Mouse (Mus musculus) urinary bladder, postnatal 25 days (tissue): ENCODE measurements at regions not wholly inside any gene's neighbourhood (a gene's known extent, or its start where the extent isn't known, plus 50 kb on each side); places are given as distances from the start of the nearest gene placed in this dataset.

Experiments
- DNase-seq: peaks from one replicate; pipeline ENCODE4 v3.0.0; 2022; ENCODE audit warnings: low spot score

DNA sequence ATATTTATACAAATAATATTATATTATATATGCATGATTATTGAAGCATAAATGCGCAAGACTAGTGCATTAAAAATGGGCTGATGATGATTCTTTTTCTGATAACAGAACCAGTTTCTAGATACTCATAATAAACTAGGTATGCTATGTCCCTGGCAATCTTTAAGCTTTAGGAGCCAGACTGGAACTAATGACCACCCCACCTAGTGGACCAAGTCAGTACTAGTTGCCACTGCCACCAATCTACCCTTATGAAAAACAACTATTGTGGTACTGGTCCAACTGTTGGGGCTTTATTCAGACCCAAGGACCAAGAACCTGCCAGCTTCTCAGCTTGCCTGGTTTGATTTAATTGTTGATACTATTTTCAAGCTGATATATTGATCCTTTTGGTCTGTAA, 722.8 kb downstream of the Dach1 start:
- DNase-seq: no peak

DNA sequence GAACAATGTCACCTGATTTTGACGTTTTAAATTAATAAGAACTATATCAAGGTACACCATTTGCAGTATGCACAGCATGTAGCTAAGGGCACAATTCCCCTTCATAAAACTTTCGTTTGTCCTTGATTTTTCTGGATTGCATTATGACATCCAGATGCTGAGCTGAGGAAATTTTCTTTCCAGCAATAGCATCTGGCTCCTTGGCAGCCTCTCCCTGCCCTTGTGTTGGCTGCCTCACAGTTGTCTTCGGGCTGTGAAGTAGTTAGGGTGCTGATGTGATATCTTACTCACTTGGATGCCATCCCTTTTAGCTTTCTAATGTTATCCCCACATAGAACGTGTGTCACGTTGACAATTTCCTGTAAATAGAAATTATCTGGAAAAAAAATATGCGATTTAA, 729.2 kb downstream of the Dach1 start:
- DNase-seq: no peak

DNA sequence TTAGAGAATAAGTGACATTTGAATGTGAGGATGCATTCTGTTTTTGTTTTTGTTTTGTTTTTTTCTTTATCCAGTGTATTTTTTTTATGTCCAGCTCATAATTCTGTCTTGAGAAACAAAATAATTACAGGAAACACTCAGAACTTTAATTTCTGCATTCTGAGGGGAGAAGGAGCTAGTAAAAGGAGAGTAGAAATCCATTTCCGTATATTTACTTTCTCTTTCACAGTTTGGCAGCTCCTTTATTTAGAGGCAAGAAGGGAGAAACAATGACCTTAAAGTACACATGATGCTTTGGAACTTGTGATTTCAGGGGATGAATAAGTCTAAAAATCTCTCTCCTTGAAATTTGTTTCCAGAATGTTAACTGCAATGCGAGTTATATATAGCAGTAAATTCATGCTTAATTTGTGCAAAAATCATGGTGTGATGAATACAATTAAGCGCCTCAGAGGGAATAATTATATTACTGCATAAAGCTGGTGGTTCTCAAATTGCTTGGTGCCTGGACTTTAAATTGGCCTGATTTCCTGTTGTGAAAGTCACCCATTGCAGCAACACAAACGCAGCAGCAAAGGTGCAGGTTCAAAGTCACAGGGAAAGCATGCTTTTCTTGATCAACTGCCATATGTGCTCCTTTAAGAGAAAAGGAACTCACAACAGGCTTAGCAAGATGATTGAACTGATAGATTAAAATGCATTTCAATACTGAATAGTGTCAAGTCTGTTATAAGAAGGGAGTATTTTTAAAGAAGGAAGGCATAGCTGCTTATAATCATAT, 733.9 kb downstream of the Dach1 start:
- DNase-seq: no peak

DNA sequence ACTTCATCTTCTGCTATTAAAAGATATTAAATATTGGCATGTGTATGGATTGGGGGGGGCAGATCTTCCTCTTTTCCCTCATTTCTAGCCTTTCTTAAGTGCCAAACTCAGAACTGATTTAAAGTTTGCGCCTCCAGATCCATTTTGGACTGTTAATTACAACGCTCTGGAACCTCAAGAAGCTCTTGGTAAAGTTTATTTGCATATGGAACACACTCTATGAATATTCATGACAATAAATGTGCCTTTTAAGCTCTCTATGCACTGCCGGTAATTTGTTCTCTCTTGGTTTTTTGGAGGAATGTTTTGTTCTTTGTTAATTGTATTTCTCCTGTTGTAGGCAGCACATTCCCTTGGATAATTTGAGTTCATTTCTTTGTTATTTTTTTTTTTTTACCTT, 738.3 kb downstream of the Dach1 start:
- no peak for DNase-seq

DNA sequence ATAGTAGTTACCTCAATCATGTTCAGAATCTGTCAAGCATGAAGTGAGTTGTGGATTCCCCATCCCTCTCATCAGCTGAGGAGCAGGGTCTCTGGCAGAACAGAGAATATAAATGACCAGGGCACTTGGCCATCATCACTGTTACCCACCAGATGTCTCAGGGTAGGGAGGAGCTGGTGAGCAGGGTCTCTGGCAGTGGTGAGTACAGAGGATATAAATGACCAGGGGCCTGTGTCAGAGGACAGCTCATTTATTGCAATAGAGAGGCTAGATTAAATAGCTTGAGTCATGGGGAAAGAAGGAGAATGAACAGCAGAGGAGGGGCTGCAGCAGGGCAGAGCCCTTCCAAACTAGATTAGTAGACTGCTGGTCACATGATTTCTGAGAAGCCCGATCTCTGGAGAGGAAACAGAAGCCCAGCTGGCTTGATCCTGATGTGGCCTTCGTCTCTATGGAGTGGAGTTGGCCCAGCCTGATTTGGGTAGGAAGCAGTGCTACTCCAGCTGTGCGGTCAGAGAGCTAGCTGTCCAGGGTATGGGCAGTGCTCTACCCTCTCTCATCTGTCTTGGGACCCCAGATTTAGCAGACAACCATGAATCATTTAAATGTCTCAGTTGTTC, 766.3 kb downstream of the Dach1 start:
- DNase-seq: no peak

- DNase-seq: no peak
Observed at GRCm38 (mm10) chr14:97396385-97396784, 773.2 kb downstream of the Dach1 start.

DNA sequence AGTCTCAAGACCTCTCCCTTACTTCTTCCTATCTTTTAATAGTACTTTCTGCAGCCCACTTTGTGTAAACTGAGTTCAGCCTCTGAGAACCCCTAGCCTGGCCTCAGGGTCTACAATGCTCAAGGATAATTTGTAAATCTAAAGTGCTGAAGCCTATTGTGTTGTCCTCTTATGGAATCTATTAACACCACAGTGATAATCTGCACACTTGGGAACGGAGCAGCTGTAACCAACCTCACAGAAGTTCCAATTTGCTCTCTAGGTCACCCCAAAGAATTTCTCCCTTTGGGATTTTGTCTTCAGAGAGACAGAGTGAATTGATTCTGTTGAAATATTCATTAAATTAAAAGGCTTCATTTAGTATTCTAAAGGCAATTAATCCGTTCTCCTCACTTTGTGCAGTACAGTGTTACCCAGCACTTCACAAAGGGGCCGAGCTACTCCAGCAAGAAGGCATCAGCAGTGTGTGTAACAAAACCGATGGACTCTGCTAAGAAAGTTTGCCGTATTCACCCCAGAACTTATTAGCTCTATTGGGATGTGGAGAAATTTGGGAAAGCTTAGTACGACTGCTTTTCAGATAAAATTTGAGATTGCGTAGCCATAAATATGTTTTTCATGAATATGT, 773.7 kb downstream of the Dach1 start:
- no peak for DNase-seq

GRCm38 (mm10) chr14:97389005-97389404, 780.6 kb downstream of the Dach1 start:
- no peak for DNase-seq

DNA sequence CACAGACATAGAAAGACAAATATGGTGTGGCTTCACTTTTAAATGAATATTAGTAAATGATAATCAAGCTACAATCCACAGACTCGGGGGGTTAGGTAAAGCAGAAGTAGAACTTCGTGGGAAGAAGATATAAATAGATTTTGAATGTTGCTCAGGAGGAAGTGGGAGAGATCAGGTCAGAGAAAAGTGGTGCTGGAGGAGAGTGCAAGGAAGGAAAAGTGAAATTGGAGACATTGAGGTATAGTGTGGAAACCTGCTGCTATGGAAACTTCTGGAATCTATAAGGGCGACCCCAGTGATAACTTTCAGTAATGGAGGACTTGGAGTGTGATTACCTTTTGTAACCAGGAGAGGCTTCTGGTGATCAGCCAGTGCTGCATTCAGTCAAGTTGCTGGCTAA, 789.4 kb downstream of the Dach1 start:
- no peak for DNase-seq

GRCm38 (mm10) chr14:97356915-97357314, 812.6 kb downstream of the Dach1 start:
- no peak for DNase-seq

GRCm38 (mm10) chr14:97347970-97348369, 821.6 kb downstream of the Dach1 start:
- no peak for DNase-seq

- no peak for DNase-seq
Observed at GRCm38 (mm10) chr14:97331388-97331787, 812.5 kb upstream of the Klhl1 start.

GRCm38 (mm10) chr14:97329979-97330378, 811.1 kb upstream of the Klhl1 start:
- no peak for DNase-seq

DNA sequence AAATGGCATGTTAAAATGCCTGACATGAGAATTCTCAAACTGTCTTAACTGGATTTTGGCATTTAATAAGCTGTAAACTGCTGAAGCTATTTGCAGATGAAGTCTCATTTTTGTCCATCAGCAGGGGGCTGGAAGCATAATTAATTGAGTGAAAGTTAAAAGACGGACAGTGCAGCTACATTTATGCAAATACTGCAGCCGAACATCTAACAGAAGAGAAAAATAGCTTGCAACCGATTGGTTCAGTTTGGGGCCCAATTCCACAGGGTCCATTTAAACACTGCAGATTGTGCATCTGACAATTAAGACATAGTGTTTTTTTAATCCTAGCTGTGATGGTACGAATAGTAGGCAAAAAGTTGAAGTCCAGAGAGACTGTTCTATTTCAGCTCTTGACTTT, 774.2 kb upstream of the Klhl1 start:
- DNase-seq: no peak

DNA sequence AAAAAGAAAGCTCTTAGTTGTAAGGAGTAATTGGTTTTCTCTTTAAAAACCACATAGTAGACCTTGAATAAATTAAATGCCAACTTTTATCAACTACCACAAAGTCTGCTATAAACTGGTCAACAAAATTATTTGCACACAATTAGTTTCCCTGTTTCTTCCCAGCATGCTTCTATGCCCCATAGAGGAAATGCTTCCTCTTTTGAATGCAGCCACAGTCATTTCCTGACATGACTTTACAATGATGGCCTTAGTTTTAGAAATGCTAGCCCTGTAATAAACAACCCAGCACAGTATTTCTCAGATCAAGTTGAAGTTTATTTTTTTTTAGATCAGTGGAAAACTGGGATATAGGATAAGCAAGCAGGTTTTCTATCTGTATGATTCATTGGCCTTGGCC, 768.5 kb upstream of the Klhl1 start:
- DNase-seq: no peak

DNA sequence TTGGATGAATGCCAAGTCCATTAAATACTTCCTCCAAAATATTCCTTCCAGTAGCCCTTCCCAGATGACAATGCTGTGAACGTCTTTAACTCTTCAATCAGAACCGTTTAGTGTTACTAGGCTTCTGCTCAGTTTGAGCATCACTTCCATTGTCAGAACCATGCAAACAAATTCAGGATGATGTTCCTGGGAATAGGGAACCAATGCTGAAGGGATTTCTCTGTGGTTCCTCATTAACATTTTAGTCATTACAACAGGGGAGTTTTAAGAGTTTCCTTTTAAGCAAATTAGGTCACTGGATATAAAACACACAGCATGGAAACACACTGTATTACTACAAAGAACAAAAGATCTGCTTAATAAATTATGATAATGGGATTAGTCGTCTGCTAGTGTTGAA, 739.6 kb upstream of the Klhl1 start:
- DNase-seq: no peak
